Mouse (Mus musculus) embryonic facial prominence, embryonic 10.5 days (tissue): ENCODE data around the gene Dusp2. TPM values are rescaled to one million over a fixed set of nuclear protein-coding genes. Genes with fewer than 3 reads are reported as not detected.
"Not testable (repeated sequence)": the region's sequence is repeated elsewhere in the genome, so short reads cannot be mapped to it uniquely, and the experiment has no call there.

Experiments used
- DNase-seq: peaks from one replicate; pipeline ENCODE4 v3.0.0-alpha.2; 2017; ENCODE audit warnings: low spot score
- H3K27ac ChIP-seq: fragments of 300-500 bp; sonication (generic); replicated peaks from 2 replicates; pipeline ENCODE4 v1.5.1; 2016; ENCODE audit warnings: mild to moderate bottlenecking
- H3K27me3 ChIP-seq: fragments of 300-500 bp; sonication (generic); replicated peaks from 2 replicates; pipeline ENCODE4 v1.6.1; 2016; ENCODE audit warnings: low read depth, mild to moderate bottlenecking; ENCODE audit not compliant: poor library complexity, severe bottlenecking
- H3K36me3 ChIP-seq: fragments of 300-500 bp; sonication (generic); replicated peaks from 2 replicates; pipeline ENCODE4 v1.6.1; 2016; ENCODE audit warnings: mild to moderate bottlenecking, moderate library complexity
- H3K4me1 ChIP-seq: fragments of 300-500 bp; sonication (generic); 2 replicates; pipeline ENCODE4 v1.6.1; 2016
- H3K4me3 ChIP-seq: fragments of 300-500 bp; sonication (generic); 2 replicates; pipeline ENCODE4 v1.5.1; 2016; ENCODE audit warnings: mild to moderate bottlenecking, moderate library complexity
- H3K9me3 ChIP-seq: fragments of 300-500 bp; sonication (generic); 2 replicates; pipeline ENCODE4 v1.6.1; 2016; ENCODE audit warnings: mild to moderate bottlenecking
- WGBS: fragments of 180-500 bp; shearing (Covaris S2); methylation state at CpG from one replicate; pipeline ENCODE4 v1.1.7; 2016; 5-methylcytosine and 5-hydroxymethylcytosine counted together
- polyA plus RNA-seq: library from polyadenylated mRNA; unstranded; fragments of >200 nt; fragmentation: Nextera tagmentation; extraction: Ambion mirVana; gene quantifications from 2 replicates; pipeline ENCODE4 v1.2.1, GENCODE M21; 2016

The Dusp2 gene
- polyA plus RNA-seq = 3.3 and 3.6 TPM in 2 replicates

DNA sequence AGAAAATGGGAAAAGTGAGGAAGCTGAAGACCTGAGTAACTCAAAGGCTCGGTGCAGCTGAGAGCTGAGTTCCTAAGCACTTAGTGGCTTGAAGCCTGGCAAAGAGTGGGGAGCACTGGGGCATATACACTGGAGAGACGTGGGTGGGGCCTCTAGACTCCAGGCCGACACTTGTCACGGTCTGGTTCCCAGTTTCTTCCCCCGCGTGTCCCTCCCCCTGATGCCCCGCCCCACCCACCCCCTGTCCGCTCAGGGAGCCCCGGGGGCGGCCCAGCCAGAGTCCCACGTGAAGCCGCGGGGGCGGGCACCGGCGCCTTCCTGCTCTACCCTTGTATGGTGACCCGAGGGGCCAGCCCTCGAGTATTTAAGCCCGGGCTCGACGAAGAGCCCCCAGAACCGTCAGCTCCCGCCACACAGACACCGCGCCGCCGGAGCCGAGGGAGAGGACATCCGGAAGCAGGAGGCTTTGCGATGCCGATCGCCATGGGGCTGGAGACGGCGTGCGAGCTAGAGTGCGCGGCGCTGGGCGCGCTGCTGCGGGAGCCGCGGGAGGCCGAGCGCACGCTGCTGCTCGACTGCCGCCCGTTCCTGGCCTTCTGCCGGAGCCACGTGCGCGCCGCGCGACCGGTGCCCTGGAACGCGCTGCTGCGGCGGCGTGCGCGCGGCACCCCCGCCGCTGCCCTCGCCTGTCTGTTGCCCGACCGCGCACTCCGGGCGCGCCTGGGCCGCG, at the start of gene Dusp2:
TSS of gene Dusp2 (plus strand) at position 393 of the 730 bp plus-strand sequence.
- H3K9me3 ChIP-seq = no peaks in the 10 kb centered on the region
- under 1% methylated on average over 76 of the region's 76 CpGs for WGBS
- H3K27ac ChIP-seq = peak within 1 kb of the TSS; percentile 69
- DNase-seq = peak; percentile 75
- peak within 1 kb of the TSS; percentile 59 for H3K4me3 ChIP-seq
- peaks cover 59% of the 10 kb centered on the region for H3K27me3 ChIP-seq
- no peaks in the 10 kb centered on the region for H3K36me3 ChIP-seq
- H3K4me1 ChIP-seq = peaks cover 47% of the 10 kb centered on the region

DNA sequence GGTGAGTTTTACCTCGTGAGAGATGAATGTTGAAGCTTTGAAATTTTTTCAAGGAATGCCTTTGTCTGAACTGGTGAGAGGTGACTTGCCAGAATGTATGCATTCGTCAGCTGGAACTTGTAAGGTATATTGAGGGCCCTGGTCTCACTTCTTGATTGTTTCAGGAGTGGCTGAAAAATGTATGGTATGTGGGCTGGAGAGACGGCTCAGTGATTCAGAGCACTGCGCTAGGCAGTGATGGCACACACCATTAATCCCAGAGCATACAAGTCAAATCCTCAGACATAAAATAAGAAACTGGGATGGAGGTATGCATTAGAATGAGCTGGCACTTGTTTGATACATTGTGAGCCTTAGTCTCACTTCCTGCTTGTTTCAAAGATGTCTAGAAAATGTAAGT, 43.7 kb upstream of the Dusp2 start:
- no peak for DNase-seq
- Histone ChIP-seq H3K27ac (no peak overlapping the region), H3K4me1 (no peaks in the 10 kb centered on the region), H3K9me3 (no peaks in the 10 kb centered on the region), H3K4me3 (no peak overlapping the region), H3K27me3 (no peaks in the 10 kb centered on the region), H3K36me3 (peaks cover 94% of the 10 kb centered on the region)
- WGBS = 84% methylated on average over 4 of the region's 4 CpGs

DNA sequence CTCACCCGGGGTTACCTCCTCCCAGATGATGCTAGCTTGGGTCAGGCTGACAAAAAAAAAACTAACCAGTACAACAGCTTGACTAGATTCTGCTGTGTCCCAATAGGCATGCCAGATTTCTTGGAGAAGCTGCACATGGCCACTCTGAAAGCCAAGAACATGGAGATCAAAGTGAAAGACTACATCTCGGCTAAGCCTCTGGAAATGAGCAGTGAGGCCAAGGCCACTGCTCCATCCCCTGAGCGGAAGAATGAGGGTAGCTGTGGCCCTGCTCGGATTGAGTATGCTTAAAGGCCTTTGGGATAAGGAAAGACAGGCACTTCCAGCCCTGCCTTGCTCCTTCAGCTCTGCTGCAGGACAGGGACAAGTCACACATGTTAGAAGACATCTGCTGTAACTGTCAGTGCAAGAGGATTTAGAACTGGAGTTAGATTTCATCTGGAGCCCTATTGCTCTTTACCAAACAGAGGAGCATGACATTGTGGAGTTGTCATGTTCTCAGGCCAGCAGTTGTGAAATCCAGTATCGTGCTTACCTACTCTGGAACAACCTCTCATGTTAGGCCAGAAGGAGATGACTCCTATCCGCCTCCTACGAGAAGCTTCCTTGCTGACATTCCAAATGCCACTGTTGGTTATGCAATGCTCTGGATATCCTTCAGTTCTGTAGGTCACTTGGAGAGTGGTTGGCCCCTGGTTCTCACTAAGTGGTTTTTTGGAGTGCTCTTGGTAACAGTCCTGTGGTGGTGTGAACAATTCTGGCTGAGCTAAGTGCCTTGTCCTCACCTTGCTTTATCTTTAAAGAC, 38.8 kb upstream of the Dusp2 start:
- Histone ChIP-seq H3K36me3 (peaks cover 94% of the 10 kb centered on the region), H3K27ac (no peak overlapping the region)
- WGBS = 92% methylated on average over 7 of the region's 7 CpGs

GRCm38 (mm10) chr2:127298056-127298455, 37.9 kb upstream of the Dusp2 start:
- WGBS = 98% methylated on average over 1 of the region's 1 CpGs
- Histone ChIP-seq H3K27me3 (no peaks in the 10 kb centered on the region), H3K4me3 (no peak overlapping the region), H3K4me1 (peaks cover 4% of the 10 kb centered on the region; the same call in 1 of the 2 replicates), H3K36me3 (peaks cover 87% of the 10 kb centered on the region), H3K27ac (no peak overlapping the region), H3K9me3 (no peaks in the 10 kb centered on the region)
- DNase-seq = no peak

More for the DNA sequence above, 38.8 kb upstream of the Dusp2 start:
- Histone ChIP-seq H3K4me3 (no peak overlapping the region), H3K9me3 (no peaks in the 10 kb centered on the region), H3K27me3 (no peaks in the 10 kb centered on the region), H3K4me1 (peaks cover 4% of the 10 kb centered on the region; the same call in 1 of the 2 replicates)
- DNase-seq = no peak

- Histone ChIP-seq H3K27ac (no peak overlapping the region), H3K27me3 (no peaks in the 10 kb centered on the region), H3K9me3 (no peaks in the 10 kb centered on the region), H3K4me3 (no peak overlapping the region), H3K36me3 (peaks cover 60% of the 10 kb centered on the region), H3K4me1 (peaks cover 4% of the 10 kb centered on the region; the same call in 1 of the 2 replicates)
- WGBS = 86% methylated on average over 3 of the region's 3 CpGs
- no peak for DNase-seq
These were observed 35.3 kb upstream of the Dusp2 start for GRCm38 (mm10) chr2:127300701-127301100.

DNA sequence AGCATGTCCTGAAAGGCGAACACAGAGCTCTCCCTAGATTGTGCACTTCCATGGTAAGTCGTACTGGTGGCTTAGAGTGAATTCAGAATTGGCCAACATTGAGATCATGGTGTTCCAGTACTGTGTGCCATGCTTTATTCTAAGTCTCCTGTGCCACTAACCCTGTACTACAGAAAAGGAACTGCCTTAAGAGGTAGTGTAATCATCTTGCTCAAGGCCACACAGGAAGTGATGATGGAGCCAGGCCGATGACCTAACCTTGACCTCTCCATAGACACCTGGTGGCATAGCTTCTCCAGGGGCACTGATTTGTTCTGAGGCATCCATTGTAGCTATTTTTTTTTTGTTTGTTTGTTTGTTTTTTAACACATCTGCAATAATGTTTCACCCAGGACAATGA, 34.1 kb upstream of the Dusp2 start:
- 92% methylated on average over 3 of the region's 3 CpGs for WGBS
- peaks cover 49% of the 10 kb centered on the region for H3K36me3 ChIP-seq

GRCm38 (mm10) chr2:127304192-127304591, 31.8 kb upstream of the Dusp2 start:
- 93% methylated on average over 4 of the region's 4 CpGs for WGBS
- H3K4me3 ChIP-seq, H3K27me3 ChIP-seq, H3K9me3 ChIP-seq, H3K4me1 ChIP-seq, DNase-seq, H3K27ac ChIP-seq: not testable (repeated sequence)
- peaks cover 25% of the 10 kb centered on the region for H3K36me3 ChIP-seq

More for the DNA sequence above, 34.1 kb upstream of the Dusp2 start:
- H3K9me3 ChIP-seq = no peaks in the 10 kb centered on the region
- H3K27ac ChIP-seq = no peak overlapping the region
- DNase-seq = no peak
- H3K4me3 ChIP-seq = no peak overlapping the region
- peaks cover 4% of the 10 kb centered on the region; the same call in 1 of the 2 replicates for H3K4me1 ChIP-seq
- no peaks in the 10 kb centered on the region for H3K27me3 ChIP-seq

- WGBS = 86% methylated on average over 3 of the region's 3 CpGs
- Histone ChIP-seq H3K4me3 (no peak overlapping the region), H3K27me3 (no peaks in the 10 kb centered on the region), H3K4me1 (no peaks in the 10 kb centered on the region), H3K9me3 (no peaks in the 10 kb centered on the region), H3K27ac (no peak overlapping the region), H3K36me3 (peaks cover 20% of the 10 kb centered on the region)
- no peak for DNase-seq
These were observed 31.2 kb upstream of the Dusp2 start for GRCm38 (mm10) chr2:127304609-127305210.

GRCm38 (mm10) chr2:127306123-127306522, 29.8 kb upstream of the Dusp2 start:
- H3K27me3 ChIP-seq = no peaks in the 10 kb centered on the region
- H3K4me3 ChIP-seq = no peak overlapping the region
- peaks cover 8% of the 10 kb centered on the region for H3K36me3 ChIP-seq
- no peaks in the 10 kb centered on the region for H3K9me3 ChIP-seq
- H3K4me1 ChIP-seq = no peaks in the 10 kb centered on the region
- H3K27ac ChIP-seq = no peak overlapping the region
- no peak for DNase-seq

DNA sequence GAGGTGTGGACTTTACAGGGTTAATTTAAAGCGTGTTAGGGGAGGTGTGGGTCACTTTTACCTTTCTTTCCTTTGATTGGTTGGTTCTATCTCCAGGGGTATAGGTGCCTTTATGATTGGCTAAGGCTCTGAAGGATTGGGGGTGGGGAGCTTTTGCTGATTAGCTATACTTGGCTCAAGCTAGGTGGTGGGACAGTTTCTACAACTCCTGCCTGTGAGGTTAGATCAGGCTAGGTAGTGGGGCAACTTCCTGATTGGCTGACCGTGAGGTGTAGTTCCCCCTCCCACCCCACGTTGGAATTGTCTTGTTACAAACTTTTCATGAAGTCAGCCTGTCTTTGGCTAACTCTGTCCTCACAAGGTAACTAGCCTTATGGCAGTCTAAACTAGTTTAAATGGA, 28.8 kb upstream of the Dusp2 start:
- Histone ChIP-seq H3K27me3 (no peaks in the 10 kb centered on the region), H3K36me3 (peaks cover 2% of the 10 kb centered on the region; the same call in 1 of the 2 replicates), H3K4me3 (no peak overlapping the region), H3K9me3 (0 out of 2 replicates have a peak, but pooled peaks cover 3% of the 10 kb centered on the region), H3K27ac (no peak overlapping the region), H3K4me1 (no peaks in the 10 kb centered on the region)
- WGBS = 43% methylated on average over 3 of the region's 3 CpGs
- DNase-seq = no peak

GRCm38 (mm10) chr2:127308660-127309059, 27.3 kb upstream of the Dusp2 start:
- 0 out of 2 replicates have a peak, but pooled peaks cover under 1% of the 10 kb centered on the region for H3K4me1 ChIP-seq
- no peaks in the 10 kb centered on the region for H3K27me3 ChIP-seq
- H3K27ac ChIP-seq = no peak overlapping the region
- H3K36me3 ChIP-seq = no peaks in the 10 kb centered on the region
- H3K9me3 ChIP-seq = 0 out of 2 replicates have a peak, but pooled peaks cover 3% of the 10 kb centered on the region
- DNase-seq = no peak
- H3K4me3 ChIP-seq = no peak overlapping the region
- WGBS = 84% methylated on average over 2 of the region's 2 CpGs

GRCm38 (mm10) chr2:127310246-127310645, 25.7 kb upstream of the Dusp2 start:
- no peak overlapping the region for H3K27ac ChIP-seq
- 0 out of 2 replicates have a peak, but pooled peaks cover 5% of the 10 kb centered on the region for H3K4me1 ChIP-seq
- WGBS = 56% methylated on average over 2 of the region's 2 CpGs
- no peaks in the 10 kb centered on the region for H3K27me3 ChIP-seq
- no peaks in the 10 kb centered on the region for H3K36me3 ChIP-seq
- H3K9me3 ChIP-seq = 0 out of 2 replicates have a peak, but pooled peaks cover 3% of the 10 kb centered on the region
- no peak overlapping the region for H3K4me3 ChIP-seq
- no peak for DNase-seq
